8 mouse cellular contexts compared by ENCODE assay signal in genomic region chr5:91519521-91519920, GRCm38 (mm10). TPM values are rescaled to one million over a fixed set of nuclear protein-coding genes. Genes with fewer than 3 reads are reported as not detected.
DNase-seq lines count a peak whose midpoint lies in the region; ATAC-seq and TF ChIP-seq lines count a peak whose summit lies in the region.

No protein-coding gene starts in this region.

- H3K9me3 ChIP-seq in kidney, postnatal 0 days (replicated peaks; ENCODE audit: low read length) = no peaks in the 10 kb centered on the region
- no peaks in the 10 kb centered on the region for H3K9me3 ChIP-seq in heart, embryonic 14.5 days (ENCODE audit: control insufficient read depth, low read length)
- H3K9me3 ChIP-seq in midbrain, embryonic 13.5 days = no peaks in the 10 kb centered on the region

- DNase-seq in kidney, postnatal 0 days (ENCODE audit: low spot score) = no peak
- no peak for DNase-seq in kidney, postnatal 14 days
- DNase-seq in adrenal gland, postnatal 14 days = peak; percentile 41
- no peak for DNase-seq in spleen, adult 12 weeks (ENCODE audit: low spot score)
- no peak for DNase-seq in layer of hippocampus, postnatal 25 days (ENCODE audit: extremely low spot score in 1 of 2, low spot score in 1 of 2)
- DNase-seq in frontal cortex, postnatal 14 days (ENCODE audit: low spot score in 2 of 2) = no peak

- no peak overlapping the region for H3K9ac ChIP-seq in kidney, postnatal 0 days (ENCODE audit: low read depth, low read length)
- H3K9ac ChIP-seq in heart, embryonic 14.5 days (ENCODE audit: low read length) = no peak overlapping the region
- no peak overlapping the region for H3K9ac ChIP-seq in midbrain, embryonic 13.5 days (replicated peaks)

- ATAC-seq in kidney, postnatal 0 days (replicated peaks; ENCODE audit: low FRiP score, low read depth) = no peak
- ATAC-seq in heart, embryonic 14.5 days (ENCODE audit: insufficient number of reproducible peaks, insufficient read depth, low FRiP score, low read depth) = no peak
- no peak for ATAC-seq in midbrain, embryonic 13.5 days

- H3K4me2 ChIP-seq in kidney, postnatal 0 days (ENCODE audit: low read length) = peak overlapping the region; percentile 25; the same call in 1 of the 2 replicates
- peak overlapping the region; percentile 91 for H3K4me2 ChIP-seq in heart, embryonic 14.5 days (ENCODE audit: low read length)
- H3K4me2 ChIP-seq in midbrain, embryonic 13.5 days (replicated peaks) = peak overlapping the region; percentile 19; the same call in 1 of the 2 replicates

- 39% methylated on average over 4 of the region's 4 CpGs for WGBS in kidney, postnatal 0 days
- WGBS in heart, embryonic 14.5 days = 39% methylated on average over 4 of the region's 4 CpGs
- 54% methylated on average over 4 of the region's 4 CpGs for WGBS in midbrain, embryonic 13.5 days

- no peak overlapping the region for H3K4me3 ChIP-seq in kidney, postnatal 0 days (replicated peaks; ENCODE audit: low read depth, low read length)
- peak overlapping the region; percentile 3 to 75; a peak in 2 of 4 replicates for H3K4me3 ChIP-seq in heart, embryonic 14.5 days (ENCODE audit: control insufficient read depth in 1 of 2, insufficient read depth in 1 of 2, low read depth in 1 of 2, low read length in 2 of 2)
- peak overlapping the region; percentile 11; the same call in 1 of the 2 replicates for H3K4me3 ChIP-seq in midbrain, embryonic 13.5 days (replicated peaks)

- no peak for TF ChIP-seq CTCF in kidney, postnatal 0 days (IDR thresholded peaks at IDR 0.05; ENCODE audit: low read depth)

- H3K36me3 ChIP-seq in kidney, postnatal 0 days (ENCODE audit: insufficient read depth, low read length) = no peaks in the 10 kb centered on the region
- H3K36me3 ChIP-seq in heart, embryonic 14.5 days (ENCODE audit: control insufficient read depth, insufficient read depth, low read length) = no peaks in the 10 kb centered on the region
- H3K36me3 ChIP-seq in midbrain, embryonic 13.5 days = no peaks in the 10 kb centered on the region

- H3K27me3 ChIP-seq in kidney, postnatal 0 days (ENCODE audit: insufficient read depth, low read length) = no peaks in the 10 kb centered on the region
- H3K27me3 ChIP-seq in heart, embryonic 14.5 days (ENCODE audit: control insufficient read depth, insufficient read depth, low read length) = no peaks in the 10 kb centered on the region
- peaks cover 15% of the 10 kb centered on the region for H3K27me3 ChIP-seq in midbrain, embryonic 13.5 days

- peaks cover 4% of the 10 kb centered on the region; the same call in 1 of the 2 replicates for H3K4me1 ChIP-seq in kidney, postnatal 0 days (replicated peaks; ENCODE audit: insufficient read depth, low read length)
- H3K4me1 ChIP-seq in heart, embryonic 14.5 days (ENCODE audit: control insufficient read depth in 2 of 2, insufficient read depth in 2 of 2, low read length in 2 of 2) = peaks cover 4 to 27% of the 10 kb centered on the region in 2 experiments; a peak in 3 of 4 replicates
- peaks cover 20% of the 10 kb centered on the region for H3K4me1 ChIP-seq in midbrain, embryonic 13.5 days (replicated peaks)

- H3K27ac ChIP-seq in kidney, postnatal 0 days = no peak overlapping the region
- peak overlapping the region in 1 of 2 experiments; percentile 10; a peak in 1 of 4 replicates for H3K27ac ChIP-seq in heart, embryonic 14.5 days (replicated peaks in 1 of 2; ENCODE audit: control insufficient read depth in 1 of 2, insufficient read depth in 1 of 2, low read depth in 2 of 2, low read length in 2 of 2)
- H3K27ac ChIP-seq in midbrain, embryonic 13.5 days = no peak overlapping the region

RNA-seq across cellular contexts. Expression of gene Parm1, which starts 2.1 kb away (rescaled TPM):
- 8.5 and 9.4 TPM in 2 replicates for polyA plus RNA-seq in kidney, postnatal 0 days (2015; fragmentation: Nextera tagmentation; extraction: Ambion mirVana)
- 57.0 and 61.0 TPM in 2 replicates for total RNA-seq in adrenal gland, postnatal 14 days (2021)
- polyA plus RNA-seq in heart, embryonic 14.5 days (2014; fragmentation: Nextera tagmentation; extraction: Ambion mirVana) = 33.3 and 34.2 TPM in 2 replicates
- polyA plus RNA-seq in midbrain, embryonic 13.5 days (2015; fragmentation: Nextera tagmentation; extraction: Ambion mirVana) = 4.7 and 5.2 TPM in 2 replicates
- 10 to 100 TPM; 43.2 to 47.1 TPM for total RNA-seq in layer of hippocampus, postnatal 25 days (2021)

Comparison
In these comparisons a context has a peak if more than half of its experiments do, and no peak if none do; other contexts are left out.
1. H3K4me2 ChIP-seq: peak in every context shown above with its lines; median percentile 91 in heart, embryonic 14.5 days; 25 in kidney, postnatal 0 days; 19 in midbrain, embryonic 13.5 days.